Mouse (Mus musculus): ENCODE results near the gene Col6a1. TPM values are rescaled to one million over a fixed set of nuclear protein-coding genes. Genes with fewer than 3 reads are reported as not detected.
"Not testable (repeated sequence)": the region's sequence is repeated elsewhere in the genome, so short reads cannot be mapped to it uniquely, and the experiment has no call there.

The Col6a1 gene
- 10 to 100 TPM; 83.0 to 93.0 TPM for total RNA-seq (2021)

- intact Hi-C loops (cut with DNase I), result no loop called here
- DNase-seq (ENCODE audit: low spot score), result no peak
Measured at GRCm38 (mm10) chr10:76725682-76726285, at the start of gene Col6a1. TSS of gene Col6a1 (minus strand) at chr10:76726168.

- DNase-seq (ENCODE audit: low spot score), result no peak
- intact Hi-C loops (cut with DNase I), result no loop called here
Measured at GRCm38 (mm10) chr10:76771624-76772023, 45.7 kb upstream of the Col6a1 start.

- intact Hi-C loops (cut with DNase I), result no loop called here
- no peak for DNase-seq (ENCODE audit: low spot score)
Measured at GRCm38 (mm10) chr10:76771086-76771485, 45.1 kb upstream of the Col6a1 start.

GRCm38 (mm10) chr10:76769581-76769980, 43.6 kb upstream of the Col6a1 start:
- DNase-seq (ENCODE audit: low spot score), result no peak
- intact Hi-C loops (cut with DNase I), result no loop called here

GRCm38 (mm10) chr10:76766196-76766595, 40.2 kb upstream of the Col6a1 start:
- intact Hi-C loops (cut with DNase I), result no loop called here
- no peak for DNase-seq (ENCODE audit: low spot score)

GRCm38 (mm10) chr10:76764927-76765326, 39.0 kb upstream of the Col6a1 start:
- no peak for DNase-seq (ENCODE audit: low spot score)
- intact Hi-C loops (cut with DNase I), result no loop called here

- no peak for DNase-seq (ENCODE audit: low spot score)
- intact Hi-C loops (cut with DNase I), result no loop called here
Measured at GRCm38 (mm10) chr10:76763016-76763415, 37.0 kb upstream of the Col6a1 start.

GRCm38 (mm10) chr10:76762411-76762810, 36.4 kb upstream of the Col6a1 start:
- DNase-seq (ENCODE audit: low spot score), result no peak
- intact Hi-C loops (cut with DNase I), result no loop called here

- DNase-seq (ENCODE audit: low spot score), result no peak
- intact Hi-C loops (cut with DNase I), result no loop called here
Measured at GRCm38 (mm10) chr10:76759878-76760277, 33.9 kb upstream of the Col6a1 start.

GRCm38 (mm10) chr10:76753640-76754039, 27.7 kb upstream of the Col6a1 start:
- DNase-seq (ENCODE audit: low spot score), result no peak
- intact Hi-C loops (cut with DNase I), result no loop called here

GRCm38 (mm10) chr10:76744267-76744666, 18.3 kb upstream of the Col6a1 start:
- intact Hi-C loops (cut with DNase I); DNase-seq (ENCODE audit: low spot score): not testable (repeated sequence)

- DNase-seq (ENCODE audit: low spot score), result no peak
- intact Hi-C loops (cut with DNase I), result no loop called here
Measured at GRCm38 (mm10) chr10:76736764-76737163, 10.8 kb upstream of the Col6a1 start.

- intact Hi-C loops (cut with DNase I), result loop anchor here (1.0 to 2.0 kb wide), 3 partner anchors 112 to 280 kb away; partner anchors contain the start of gene Col6a2
- DNase-seq (ENCODE audit: low spot score), result no peak
Measured at GRCm38 (mm10) chr10:76734979-76735378, 9.0 kb upstream of the Col6a1 start.

GRCm38 (mm10) chr10:76733677-76734068, 7.7 kb upstream of the Col6a1 start:
- no peak for DNase-seq (ENCODE audit: low spot score)
- intact Hi-C loops (cut with DNase I), result loop anchor here (2.0 kb wide), 1 partner anchor 111 kb away; the partner anchor contains the start of gene Col6a2

GRCm38 (mm10) chr10:76732881-76733676, 7.1 kb upstream of the Col6a1 start:
- intact Hi-C loops (cut with DNase I), result no loop called here
- peak; percentile 72 for DNase-seq (ENCODE audit: low spot score)

- intact Hi-C loops (cut with DNase I), result no loop called here
- no peak for DNase-seq (ENCODE audit: low spot score)
Measured at GRCm38 (mm10) chr10:76732391-76732790, 6.4 kb upstream of the Col6a1 start.

GRCm38 (mm10) chr10:76731621-76732239, 5.8 kb upstream of the Col6a1 start:
- DNase-seq (ENCODE audit: low spot score), result peak; percentile 48
- intact Hi-C loops (cut with DNase I), result no loop called here

- DNase-seq (ENCODE audit: low spot score), result peak; percentile 61
- intact Hi-C loops (cut with DNase I), result no loop called here
Measured at GRCm38 (mm10) chr10:76729631-76730620, 4.0 kb upstream of the Col6a1 start.

GRCm38 (mm10) chr10:76728369-76728768, 2.4 kb upstream of the Col6a1 start:
- intact Hi-C loops (cut with DNase I), result no loop called here
- peak; percentile 56 for DNase-seq (ENCODE audit: low spot score)

- intact Hi-C loops (cut with DNase I), result no loop called here
- no peak for DNase-seq (ENCODE audit: low spot score)
Measured at GRCm38 (mm10) chr10:76727301-76727700, 1.3 kb upstream of the Col6a1 start.

All from heart, postnatal 25 days (tissue).